In genomic region chr17:34618999-34619398, GRCm38 (mm10) we compare ENCODE assay signal across 8 mouse cellular contexts. TPM values are rescaled to one million over a fixed set of nuclear protein-coding genes. Genes with fewer than 3 reads are reported as not detected.
DNase-seq lines count a peak whose midpoint lies in the region; ATAC-seq and TF ChIP-seq lines count a peak whose summit lies in the region.
"Had no signal": no experiment of that assay in that cellular context is flagged by ENCODE, and none has a peak within 500 bp of the region (broad histone marks: within the 10 kb centered on the region; RNA-seq: fewer than 3 reads in every experiment).

No protein-coding gene starts in this region.

- H3K4me3 ChIP-seq in left cerebral cortex, adult 2 months: no peak overlapping the region
- H3K4me3 ChIP-seq in cerebellum, adult 2 months (replicated peaks; ENCODE audit: insufficient read depth, low read depth, low read length): no peak overlapping the region
- no peak overlapping the region for H3K4me3 ChIP-seq in liver, postnatal 0 days (ENCODE audit: low read depth, low read length)
- H3K4me3 ChIP-seq: heart, embryonic 13.5 days had no signal

- intact Hi-C loops in left cerebral cortex, adult 2 months (cut with DNase I): loop anchor here (2.0 kb wide), 1 partner anchor 178 kb away; no protein-coding TSS in a partner anchor
- intact Hi-C loops in left cerebral cortex, postnatal 36 days (cut with DNase I): no loop called here

- ATAC-seq in hematopoietic stem cell, adult 5-6 weeks (replicated peaks in 1 of 2; ENCODE audit: insufficient read depth in 1 of 2, low FRiP score in 2 of 2, low TSS enrichment in 1 of 2, low read depth in 1 of 2, poor library complexity in 2 of 2, severe bottlenecking in 2 of 2): peak; percentile 43 to 71; a peak in 3 of 4 replicates
- ATAC-seq in liver, postnatal 0 days: peak; percentile 61

- 17% methylated on average over 6 of the region's 6 CpGs for WGBS in cerebellum, adult 2 months
- 12% methylated on average over 6 of the region's 6 CpGs for WGBS in liver, postnatal 0 days (ENCODE audit: insufficient replicate concordance)

- no peak for TF ChIP-seq POLR2A in cerebellum, adult 2 months (IDR thresholded peaks at IDR 0.05; ENCODE audit: borderline replicate concordance, insufficient read depth, low read length)

- no peak for TF ChIP-seq EP300 in liver, postnatal 0 days (IDR thresholded peaks at IDR 0.05; ENCODE audit: low read depth)

- peak overlapping the region; percentile 44; the same call in 1 of the 2 replicates for H3K27ac ChIP-seq in left cerebral cortex, adult 2 months
- H3K27ac ChIP-seq in cerebellum, adult 2 months (ENCODE audit: insufficient read depth, low read length): no peak overlapping the region
- H3K27ac ChIP-seq in liver, postnatal 0 days (ENCODE audit: low read depth): no peak overlapping the region
- H3K27ac ChIP-seq: heart, embryonic 13.5 days had no signal

- peak; percentile 62 to 63 for DNase-seq in left cerebral cortex, adult 2 months (ENCODE audit: extremely low spot score in 1 of 2, low spot score in 2 of 2)
- DNase-seq in left cerebral cortex, postnatal 36 days (ENCODE audit: low spot score in 2 of 2): no peak
- DNase-seq in MN1 (ENCODE audit: low spot score): peak; percentile 85
- peak; percentile 67 to 76 for DNase-seq in cerebellum, adult 2 months
- peak; percentile 81 for DNase-seq in liver, postnatal 0 days
- DNase-seq in spleen, postnatal 10 days (ENCODE audit: low spot score in 2 of 2): peak; percentile 75 to 87

- no peak overlapping the region for H3K9ac ChIP-seq in liver, postnatal 0 days (replicated peaks)
- H3K9ac ChIP-seq: heart, embryonic 13.5 days had no signal

- no peaks in the 10 kb centered on the region for H3K27me3 ChIP-seq in cerebellum, adult 2 months (ENCODE audit: control insufficient read depth, insufficient read depth, low read length)
- H3K27me3 ChIP-seq in liver, postnatal 0 days (ENCODE audit: insufficient read depth, low read length): no peaks in the 10 kb centered on the region
- H3K27me3 ChIP-seq: heart, embryonic 13.5 days had no signal

- H3K4me1 ChIP-seq in cerebellum, adult 2 months (ENCODE audit: control insufficient read depth, insufficient read depth, low read length): no peaks in the 10 kb centered on the region
- no peaks in the 10 kb centered on the region for H3K4me1 ChIP-seq in liver, postnatal 0 days (ENCODE audit: insufficient read depth)
- H3K4me1 ChIP-seq: heart, embryonic 13.5 days had no signal

- no peaks in the 10 kb centered on the region for H3K9me3 ChIP-seq in liver, postnatal 0 days (ENCODE audit: low read length)
- H3K9me3 ChIP-seq: heart, embryonic 13.5 days had no signal

- no peak overlapping the region for H3K4me2 ChIP-seq in liver, postnatal 0 days (ENCODE audit: low read depth, low read length)
- H3K4me2 ChIP-seq: heart, embryonic 13.5 days had no signal

- TF ChIP-seq CTCF in left cerebral cortex, adult 2 months (IDR thresholded peaks at IDR 0.05): peak; percentile 80
- TF ChIP-seq CTCF in cerebellum, adult 2 months (IDR thresholded peaks at IDR 0.05; ENCODE audit: borderline replicate concordance, insufficient read depth, low read depth, low read length): peak; percentile 79
- TF ChIP-seq CTCF in liver, postnatal 0 days (IDR thresholded peaks at IDR 0.05; ENCODE audit: low read depth): peak; percentile 96

- H3K36me3 ChIP-seq in liver, postnatal 0 days (replicated peaks; ENCODE audit: insufficient read depth, low read length): peaks cover 20% of the 10 kb centered on the region

RNA-seq across cellular contexts. Expression of gene Egfl8, which starts 3.2 kb away (rescaled TPM):
- 1 to 10 TPM; 2.9 to 3.5 TPM for total RNA-seq in left cerebral cortex, adult 2 months (2021)
- 1 to 10 TPM; 2.7 to 3.3 TPM for total RNA-seq in left cerebral cortex, postnatal 36 days (2021)
- polyA plus RNA-seq in cerebellum, adult 2 months (2012; rRNA removed): 6.3 and 7.4 TPM in 2 replicates
- 1.3 and 4.5 TPM in 2 replicates for total RNA-seq in hematopoietic stem cell, adult 5-6 weeks (2017)
- 0.46 and 0.66 TPM in 2 replicates for polyA plus RNA-seq in liver, postnatal 0 days (2015; fragmentation: Nextera tagmentation; extraction: Ambion mirVana)

RNA-seq across cellular contexts. Expression of gene Ppt2, which starts 9.3 kb away (rescaled TPM):
- 10 to 100 TPM; 47.3 to 48.6 TPM for total RNA-seq in left cerebral cortex, adult 2 months (2021)
- 10 to 100 TPM; 37.2 to 47.1 TPM for total RNA-seq in left cerebral cortex, postnatal 36 days (2021)
- polyA plus RNA-seq in cerebellum, adult 2 months (2012; rRNA removed): 57.3 and 66.9 TPM in 2 replicates
- total RNA-seq in hematopoietic stem cell, adult 5-6 weeks (2017): 23.2 and 27.6 TPM in 2 replicates
- polyA plus RNA-seq in liver, postnatal 0 days (2015; fragmentation: Nextera tagmentation; extraction: Ambion mirVana): 19.3 and 19.8 TPM in 2 replicates

RNA-seq across cellular contexts. Expression of gene Prrt1, which starts 10.3 kb away (rescaled TPM):
- total RNA-seq in left cerebral cortex, adult 2 months (2021): 100 to 1,000 TPM; 172 to 205 TPM
- total RNA-seq in left cerebral cortex, postnatal 36 days (2021): 100 to 1,000 TPM; 148 to 168 TPM
- 194 and 222 TPM in 2 replicates for polyA plus RNA-seq in cerebellum, adult 2 months (2012; rRNA removed)
- 0.13 TPM in 1 of 2 replicates, not detected in the other for total RNA-seq in hematopoietic stem cell, adult 5-6 weeks (2017)
- 0.05 TPM in 1 of 2 replicates, not detected in the other for polyA plus RNA-seq in liver, postnatal 0 days (2015; fragmentation: Nextera tagmentation; extraction: Ambion mirVana)

RNA-seq across cellular contexts. Expression of gene Agpat1, which starts 14.9 kb away (rescaled TPM):
- total RNA-seq in left cerebral cortex, adult 2 months (2021): 100 to 1,000 TPM; 156 to 166 TPM
- total RNA-seq in left cerebral cortex, postnatal 36 days (2021): 100 to 1,000 TPM; 161 to 177 TPM
- 172 and 179 TPM in 2 replicates for polyA plus RNA-seq in cerebellum, adult 2 months (2012; rRNA removed)
- 21.9 and 22.8 TPM in 2 replicates for total RNA-seq in hematopoietic stem cell, adult 5-6 weeks (2017)
- 9.9 and 11.1 TPM in 2 replicates for polyA plus RNA-seq in liver, postnatal 0 days (2015; fragmentation: Nextera tagmentation; extraction: Ambion mirVana)

RNA-seq across cellular contexts. Expression of gene Rnf5, which starts 15.5 kb away (rescaled TPM):
- 10 to 100 TPM; 70.7 to 71.5 TPM for total RNA-seq in left cerebral cortex, adult 2 months (2021)
- 10 to 100 TPM; 66.9 to 72.0 TPM for total RNA-seq in left cerebral cortex, postnatal 36 days (2021)
- polyA plus RNA-seq in cerebellum, adult 2 months (2012; rRNA removed): 125 and 137 TPM in 2 replicates
- 6.6 and 18.0 TPM in 2 replicates for total RNA-seq in hematopoietic stem cell, adult 5-6 weeks (2017)
- 78.4 and 80.0 TPM in 2 replicates for polyA plus RNA-seq in liver, postnatal 0 days (2015; fragmentation: Nextera tagmentation; extraction: Ambion mirVana)

Comparison
In these comparisons a context has a peak if more than half of its experiments do, and no peak if none do; other contexts are left out.
1. DNase-seq: peak in left cerebral cortex, adult 2 months (2 of 2), MN1 (single experiment), cerebellum, adult 2 months (2 of 2), liver, postnatal 0 days (single experiment) and spleen, postnatal 10 days (2 of 2); none in left cerebral cortex, postnatal 36 days (0 of 2).
2. RNA of gene Prrt1, which starts 10.3 kb away (total RNA-seq): 172 to 205 TPM in left cerebral cortex, adult 2 months and 148 to 168 TPM in left cerebral cortex, postnatal 36 days; 0.13 TPM in hematopoietic stem cell, adult 5-6 weeks; every median in the first group is over 100 times any median in the second.
3. Peak in every context shown above with its lines, with median percentiles within 50 percentile points of each other: CTCF ChIP-seq.